Mouse (Mus musculus): ENCODE measurements at regions not wholly inside any gene's neighbourhood (a gene's known extent, or its start where the extent isn't known, plus 50 kb on each side); places are given as distances from the start of the nearest gene placed in this dataset. TPM values are rescaled to one million over a fixed set of nuclear protein-coding genes. Genes with fewer than 3 reads are reported as not detected.

DNA sequence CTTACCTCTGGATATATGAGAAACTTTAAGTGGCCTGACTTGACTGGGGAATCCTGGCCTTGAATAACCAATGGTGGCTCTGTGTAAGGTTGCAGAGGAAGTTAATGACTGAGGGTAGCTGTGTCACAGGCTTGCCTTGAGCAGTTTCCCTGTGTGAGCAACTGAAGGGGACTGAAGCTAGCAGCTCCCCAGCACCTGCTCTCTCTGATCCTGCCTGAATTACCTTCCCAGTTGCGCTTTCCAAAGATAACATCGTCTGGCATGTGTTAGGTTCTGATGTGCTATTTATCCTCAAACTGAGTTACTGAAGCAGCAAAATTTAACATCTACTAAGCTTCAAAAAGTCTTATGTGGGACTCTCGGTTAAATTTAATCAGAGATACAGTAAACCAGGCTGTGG, 56.1 kb upstream of the Arpp21 start:
- no peak overlapping the region for H3K9ac ChIP-seq

More for the DNA sequence above, 56.1 kb upstream of the Arpp21 start:
- Histone ChIP-seq H3K27ac (no peak overlapping the region), H3K36me3 (no peaks in the 10 kb centered on the region), H3K4me1 (no peaks in the 10 kb centered on the region), H3K9me3 (no peaks in the 10 kb centered on the region), H3K4me2 (no peak overlapping the region), H3K27me3 (no peaks in the 10 kb centered on the region), H3K4me3 (no peak overlapping the region)
- WGBS: 81% methylated on average over 3 of the region's 3 CpGs
- ATAC-seq (ENCODE audit: borderline replicate concordance, extremely low read depth, low FRiP score, low TSS enrichment): no peak

Small RNA genes lying in the stretch of these regions (microRNA-seq; reads per million reads assigned to microRNA genes)
- not detected for gene Gm27847

Data from lung, embryonic 15.5 days (tissue).